Mouse (Mus musculus) E14TG2a.4 (cell line): Measurements from ENCODE around the gene Gata2.

ENCODE experiments used
- CTCF ChIP-seq: conservative IDR thresholded peaks from 2 replicates; pipeline ENCODE4 v1.5.1; 2014; ENCODE audit warnings: low read length
- NANOG ChIP-seq: IDR thresholded peaks from 2 replicates; pipeline ENCODE4 v1.6.1; 2014; ENCODE audit warnings: borderline replicate concordance, low read length, mixed read lengths
- POU5F1 ChIP-seq: IDR thresholded peaks from 2 replicates; pipeline ENCODE4 v1.6.1; 2014; ENCODE audit warnings: low read length, borderline replicate concordance

GRCm38 (mm10) chr6:88251396-88251795, 57.7 kb downstream of the Gata2 start:
- no peak for TF ChIP-seq CTCF
- no peak for TF ChIP-seq POU5F1
- no peak for TF ChIP-seq NANOG
